Mouse (Mus musculus): ENCODE measurements around the gene Cdhr5. TPM values are rescaled to one million over a fixed set of nuclear protein-coding genes. Genes with fewer than 3 reads are reported as not detected.

Cdhr5 gene
- polyA plus RNA-seq, 1 experiment from 2014 or later = not detected

GRCm38 (mm10) chr7:141222126-141222467 is 54.5 kb downstream of the Cdhr5 start:
- Histone ChIP-seq H3K36me3 (ENCODE audit: control insufficient read depth, insufficient read depth, low read length) (no peaks in the 10 kb centered on the region), H3K9me3 (ENCODE audit: control insufficient read depth, low read length) (no peaks in the 10 kb centered on the region), H3K27ac (ENCODE audit: low read depth, low read length) (peak overlapping the region; percentile 70), H3K4me2 (ENCODE audit: low read depth, low read length, severe bottlenecking) (peak overlapping the region; percentile 89; the same call in 1 of the 2 replicates), H3K4me3 (ENCODE audit: low read depth, low read length) (peak overlapping the region; percentile 17), H3K4me1 (replicated peaks; ENCODE audit: control insufficient read depth, insufficient read depth, low read length) (peaks cover 13% of the 10 kb centered on the region), H3K27me3 (ENCODE audit: control insufficient read depth, insufficient read depth, low read length) (no peaks in the 10 kb centered on the region), H3K9ac (ENCODE audit: low read length) (peak overlapping the region; percentile 35)
- WGBS = 12% methylated on average over 8 of the region's 8 CpGs
- no peak for DNase-seq (ENCODE audit: low spot score)
- no peak for ATAC-seq (replicated peaks; ENCODE audit: low FRiP score)

- Histone ChIP-seq H3K4me2 (ENCODE audit: low read depth, low read length, severe bottlenecking) (peak overlapping the region; percentile 89), H3K4me1 (replicated peaks; ENCODE audit: control insufficient read depth, insufficient read depth, low read length) (peaks cover 18% of the 10 kb centered on the region)
Observed at GRCm38 (mm10) chr7:141221249-141222125, 55.1 kb downstream of the Cdhr5 start.

GRCm38 (mm10) chr7:141220377-141220776 is 56.2 kb downstream of the Cdhr5 start:
- Histone ChIP-seq H3K9ac (ENCODE audit: low read length) (no peak overlapping the region), H3K4me3 (ENCODE audit: low read depth, low read length) (no peak overlapping the region), H3K4me2 (ENCODE audit: low read depth, low read length, severe bottlenecking) (peak overlapping the region; percentile 89; the same call in 1 of the 2 replicates), H3K27ac (ENCODE audit: low read depth, low read length) (no peak overlapping the region), H3K27me3 (ENCODE audit: control insufficient read depth, insufficient read depth, low read length) (no peaks in the 10 kb centered on the region), H3K36me3 (ENCODE audit: control insufficient read depth, insufficient read depth, low read length) (no peaks in the 10 kb centered on the region), H3K4me1 (replicated peaks; ENCODE audit: control insufficient read depth, insufficient read depth, low read length) (peaks cover 21% of the 10 kb centered on the region), H3K9me3 (ENCODE audit: control insufficient read depth, low read length) (no peaks in the 10 kb centered on the region)
- WGBS = 72% methylated on average over 1 of the region's 1 CpGs
- ATAC-seq (replicated peaks; ENCODE audit: low FRiP score) = no peak
- DNase-seq (ENCODE audit: low spot score) = no peak

More at GRCm38 (mm10) chr7:141221249-141222125, 55.1 kb downstream of the Cdhr5 start:
- Histone ChIP-seq H3K36me3 (ENCODE audit: control insufficient read depth, insufficient read depth, low read length) (no peaks in the 10 kb centered on the region), H3K4me3 (ENCODE audit: low read depth, low read length) (peak overlapping the region; percentile 46), H3K9ac (ENCODE audit: low read length) (peak overlapping the region; percentile 69), H3K27ac (ENCODE audit: low read depth, low read length) (peak overlapping the region; percentile 73), H3K27me3 (ENCODE audit: control insufficient read depth, insufficient read depth, low read length) (no peaks in the 10 kb centered on the region), H3K9me3 (ENCODE audit: control insufficient read depth, low read length) (no peaks in the 10 kb centered on the region)
- peak; percentile 100 for DNase-seq (ENCODE audit: low spot score)
- WGBS = 2% methylated on average over 44 of the region's 44 CpGs
- peak; percentile 96 for ATAC-seq (replicated peaks; ENCODE audit: low FRiP score)

GRCm38 (mm10) chr7:141219558-141220099 is 57.0 kb downstream of the Cdhr5 start:
- Histone ChIP-seq H3K4me2 (ENCODE audit: low read depth, low read length, severe bottlenecking) (no peak overlapping the region), H3K9me3 (ENCODE audit: control insufficient read depth, low read length) (no peaks in the 10 kb centered on the region), H3K27ac (ENCODE audit: low read depth, low read length) (no peak overlapping the region), H3K9ac (ENCODE audit: low read length) (no peak overlapping the region), H3K4me1 (replicated peaks; ENCODE audit: control insufficient read depth, insufficient read depth, low read length) (peaks cover 25% of the 10 kb centered on the region), H3K36me3 (ENCODE audit: control insufficient read depth, insufficient read depth, low read length) (no peaks in the 10 kb centered on the region), H3K4me3 (ENCODE audit: low read depth, low read length) (no peak overlapping the region), H3K27me3 (ENCODE audit: control insufficient read depth, insufficient read depth, low read length) (no peaks in the 10 kb centered on the region)
- ATAC-seq (replicated peaks; ENCODE audit: low FRiP score) = no peak
- no peak for DNase-seq (ENCODE audit: low spot score)
- 96% methylated on average over 1 of the region's 1 CpGs for WGBS

MicroRNAs encoded within 50 kb of the gene (microRNA counts, 519-probe panel; counts per million panel counts)
- microRNA mmu-miR-210 = 5,209 counts per million, percentile 61 among the panel's probes with 10 or more counts

Small RNA genes within 50 kb of the gene (microRNA-seq; reads per million reads assigned to microRNA genes)
- gene Mir210 (ENCODE audit: insufficient number of aligned reads) = 1,321 reads per million, percentile 71 among the genes with 10 or more reads in this experiment

Other genes with a start within 250 kb of the Cdhr5 start
- gene Gm17387, start 247.7 kb downstream of the Cdhr5 start, polyA plus RNA-seq (2014; fragmentation: Nextera tagmentation; extraction: Ambion mirVana) = not detected in 2 replicates
- gene B4galnt4, start 215.7 kb downstream of the Cdhr5 start, polyA plus RNA-seq (2014; fragmentation: Nextera tagmentation; extraction: Ambion mirVana) = 22.3 and 23.5 TPM in 2 replicates
- gene Pkp3, start 198.6 kb downstream of the Cdhr5 start, polyA plus RNA-seq (2014; fragmentation: Nextera tagmentation; extraction: Ambion mirVana) = 1.1 and 1.9 TPM in 2 replicates
- 1.2 and 1.8 TPM in 2 replicates for gene Sigirr, start 176.2 kb downstream of the Cdhr5 start, polyA plus RNA-seq (2014; fragmentation: Nextera tagmentation; extraction: Ambion mirVana)
- 0.21 and 0.39 TPM in 2 replicates for gene Ano9, start 159.0 kb downstream of the Cdhr5 start, polyA plus RNA-seq (2014; fragmentation: Nextera tagmentation; extraction: Ambion mirVana)
- 70.9 and 75.3 TPM in 2 replicates for gene Ptdss2, start 154.4 kb downstream of the Cdhr5 start, polyA plus RNA-seq (2014; fragmentation: Nextera tagmentation; extraction: Ambion mirVana)
- gene Rnh1, start 103.9 kb downstream of the Cdhr5 start, polyA plus RNA-seq (2014; fragmentation: Nextera tagmentation; extraction: Ambion mirVana) = 56.7 and 65.2 TPM in 2 replicates
- 87.5 and 116 TPM in 2 replicates for gene Hras, start 82.8 kb downstream of the Cdhr5 start, polyA plus RNA-seq (2014; fragmentation: Nextera tagmentation; extraction: Ambion mirVana)
- gene Lrrc56, start 82.6 kb downstream of the Cdhr5 start, polyA plus RNA-seq (2014; fragmentation: Nextera tagmentation; extraction: Ambion mirVana) = 14.0 and 16.1 TPM in 2 replicates
- 3.3 TPM in 2 replicates for gene Lmntd2, start 62.7 kb downstream of the Cdhr5 start, polyA plus RNA-seq (2014; fragmentation: Nextera tagmentation; extraction: Ambion mirVana)
- gene Rassf7, start 60.9 kb downstream of the Cdhr5 start, polyA plus RNA-seq (2014; fragmentation: Nextera tagmentation; extraction: Ambion mirVana) = 47.4 and 49.3 TPM in 2 replicates
- gene Phrf1, start 48.0 kb downstream of the Cdhr5 start, polyA plus RNA-seq (2014; fragmentation: Nextera tagmentation; extraction: Ambion mirVana) = 99.6 and 102 TPM in 2 replicates
- gene Irf7, start 10.3 kb downstream of the Cdhr5 start, polyA plus RNA-seq (2014; fragmentation: Nextera tagmentation; extraction: Ambion mirVana) = 0.57 and 1.2 TPM in 2 replicates
- gene Sct, start 2.3 kb upstream of the Cdhr5 start, polyA plus RNA-seq (2014; fragmentation: Nextera tagmentation; extraction: Ambion mirVana) = 2.5 TPM in 2 replicates
- gene Drd4, start 15.2 kb upstream of the Cdhr5 start, polyA plus RNA-seq (2014; fragmentation: Nextera tagmentation; extraction: Ambion mirVana) = 0.24 and 0.43 TPM in 2 replicates
- 74.2 and 80.8 TPM in 2 replicates for gene Deaf1, start 50.9 kb upstream of the Cdhr5 start, polyA plus RNA-seq (2014; fragmentation: Nextera tagmentation; extraction: Ambion mirVana)
- 33.2 and 33.5 TPM in 2 replicates for gene Tmem80, start 51.0 kb upstream of the Cdhr5 start, polyA plus RNA-seq (2014; fragmentation: Nextera tagmentation; extraction: Ambion mirVana)
- 2.5 and 3.3 TPM in 2 replicates for gene Eps8l2, start 62.1 kb upstream of the Cdhr5 start, polyA plus RNA-seq (2014; fragmentation: Nextera tagmentation; extraction: Ambion mirVana)
- 384 and 400 TPM in 2 replicates for gene Taldo1, start 115.4 kb upstream of the Cdhr5 start, polyA plus RNA-seq (2014; fragmentation: Nextera tagmentation; extraction: Ambion mirVana)
- 42.9 and 46.6 TPM in 2 replicates for gene Gatd1, start 137.3 kb upstream of the Cdhr5 start, polyA plus RNA-seq (2014; fragmentation: Nextera tagmentation; extraction: Ambion mirVana)
- 4.1 and 5.4 TPM in 2 replicates for gene Cend1, start 152.7 kb upstream of the Cdhr5 start, polyA plus RNA-seq (2014; fragmentation: Nextera tagmentation; extraction: Ambion mirVana)
- gene Slc25a22, start 161.1 kb upstream of the Cdhr5 start, polyA plus RNA-seq (2014; fragmentation: Nextera tagmentation; extraction: Ambion mirVana) = 43.2 and 46.0 TPM in 2 replicates
- 22.3 TPM in 2 replicates for gene Pidd1, start 167.2 kb upstream of the Cdhr5 start, polyA plus RNA-seq (2014; fragmentation: Nextera tagmentation; extraction: Ambion mirVana)
- 935 and 968 TPM in 2 replicates for gene Rplp2, start 170.6 kb upstream of the Cdhr5 start, polyA plus RNA-seq (2014; fragmentation: Nextera tagmentation; extraction: Ambion mirVana)
- 16.9 and 17.9 TPM in 2 replicates for gene Pnpla2, start 178.4 kb upstream of the Cdhr5 start, polyA plus RNA-seq (2014; fragmentation: Nextera tagmentation; extraction: Ambion mirVana)
- 3.6 and 5.9 TPM in 2 replicates for gene Cracr2b, start 184.3 kb upstream of the Cdhr5 start, polyA plus RNA-seq (2014; fragmentation: Nextera tagmentation; extraction: Ambion mirVana)
- gene Cd151, start 190.6 kb upstream of the Cdhr5 start, polyA plus RNA-seq (2014; fragmentation: Nextera tagmentation; extraction: Ambion mirVana) = 40.3 and 48.6 TPM in 2 replicates
- gene Polr2l, start 198.3 kb upstream of the Cdhr5 start, polyA plus RNA-seq (2014; fragmentation: Nextera tagmentation; extraction: Ambion mirVana) = 73.9 and 78.5 TPM in 2 replicates
- gene Tspan4, start 198.5 kb upstream of the Cdhr5 start, polyA plus RNA-seq (2014; fragmentation: Nextera tagmentation; extraction: Ambion mirVana) = 29.7 and 34.0 TPM in 2 replicates

Measured in forebrain, embryonic 11.5 days (tissue).